Mouse (Mus musculus) megakaryocyte, embryonic 14.5 days (primary cell): ENCODE measurements around the gene B3galnt2.

Source experiments
- FLI1 ChIP-seq: IDR thresholded peaks from 2 replicates; pipeline ENCODE4 v1.6.1; 2012; ENCODE audit warnings: low read length, inconsistent platforms, mixed read lengths
- GATA1 ChIP-seq: IDR thresholded peaks from 3 replicates; pipeline ENCODE4 v1.6.1; 2012; ENCODE audit warnings: mixed read lengths, low read length, inconsistent platforms, borderline replicate concordance

- TF ChIP-seq GATA1 (no peak), FLI1 (no peak)
Measured at GRCm38 (mm10) chr13:13965388-13965964, 11.2 kb downstream of the B3galnt2 start.
